Mouse (Mus musculus): ENCODE measurements around the gene Pcyt1a. TPM values are rescaled to one million over a fixed set of nuclear protein-coding genes. Genes with fewer than 3 reads are reported as not detected.

Gene Pcyt1a
- polyA plus RNA-seq (2012; rRNA removed), result 22.0 and 23.4 TPM in 2 replicates
- polyA plus RNA-seq (2014; fragmentation: Nextera tagmentation; extraction: Ambion mirVana), result 45.9 and 47.8 TPM in 2 replicates

GRCm38 (mm10) chr16:32430474-32431046, at the start of gene Pcyt1a:
Gene Pcyt1a (plus strand): TSS chr16:32430921.
- H3K4me3 ChIP-seq (replicated peaks; ENCODE audit: low read length), result peak within 1 kb of the TSS; percentile 86
- H3K36me3 ChIP-seq (ENCODE audit: control insufficient read depth, insufficient read depth, low read length), result no peaks in the 10 kb centered on the region; the same call in 1 of the 2 replicates
- no peaks in the 10 kb centered on the region for H3K27me3 ChIP-seq (ENCODE audit: control insufficient read depth, insufficient read depth, low read length)
- H3K4me1 ChIP-seq (ENCODE audit: control insufficient read depth, insufficient read depth, low read length), result peaks cover 9% of the 10 kb centered on the region
- ATAC-seq (ENCODE audit: low FRiP score, low read depth), result peak; percentile 97
- peak within 1 kb of the TSS; percentile 80 for H3K4me2 ChIP-seq (replicated peaks; ENCODE audit: low read depth, low read length, severe bottlenecking)
- H3K27ac ChIP-seq (replicated peaks; ENCODE audit: low read depth, low read length), result peak within 1 kb of the TSS; percentile 89
- 0 out of 2 replicates have a peak, but pooled peaks have one; percentile 15 for TF ChIP-seq POLR2A (IDR thresholded peaks at IDR 0.05; ENCODE audit: borderline replicate concordance, extremely low read depth, insufficient read depth, insufficient read length)
- WGBS, result 3% methylated on average over 44 of the region's 54 CpGs
- no peaks in the 10 kb centered on the region for H3K9me3 ChIP-seq (ENCODE audit: control insufficient read depth, low read length)
- peak; percentile 95 for DNase-seq (ENCODE audit: low spot score)
- peak within 1 kb of the TSS; percentile 85 for H3K9ac ChIP-seq (ENCODE audit: low read depth, low read length, severe bottlenecking)

GRCm38 (mm10) chr16:32382901-32383300, 47.8 kb upstream of the Pcyt1a start:
- no peak for TF ChIP-seq POLR2A (IDR thresholded peaks at IDR 0.05; ENCODE audit: borderline replicate concordance, extremely low read depth, insufficient read depth, insufficient read length)
- no peak overlapping the region for H3K27ac ChIP-seq (replicated peaks; ENCODE audit: low read depth, low read length)
- H3K4me1 ChIP-seq (ENCODE audit: control insufficient read depth, insufficient read depth, low read length), result no peaks in the 10 kb centered on the region
- H3K4me3 ChIP-seq (replicated peaks; ENCODE audit: low read length), result no peak overlapping the region
- H3K27me3 ChIP-seq (ENCODE audit: control insufficient read depth, insufficient read depth, low read length), result no peaks in the 10 kb centered on the region
- H3K4me2 ChIP-seq (replicated peaks; ENCODE audit: low read depth, low read length, severe bottlenecking), result no peak overlapping the region
- ATAC-seq (ENCODE audit: low FRiP score, low read depth) (no peak), DNase-seq (ENCODE audit: low spot score) (no peak)
- H3K9ac ChIP-seq (ENCODE audit: low read depth, low read length, severe bottlenecking), result no peak overlapping the region
- no peaks in the 10 kb centered on the region for H3K9me3 ChIP-seq (ENCODE audit: control insufficient read depth, low read length)
- peaks cover 86% of the 10 kb centered on the region for H3K36me3 ChIP-seq (ENCODE audit: control insufficient read depth, insufficient read depth, low read length)

GRCm38 (mm10) chr16:32384885-32385284, 45.8 kb upstream of the Pcyt1a start:
- no peak overlapping the region for H3K4me3 ChIP-seq (replicated peaks; ENCODE audit: low read length)
- no peak for TF ChIP-seq POLR2A (IDR thresholded peaks at IDR 0.05; ENCODE audit: borderline replicate concordance, extremely low read depth, insufficient read depth, insufficient read length)
- WGBS, result 81% methylated on average over 2 of the region's 2 CpGs
- DNase-seq (ENCODE audit: low spot score) (no peak), ATAC-seq (ENCODE audit: low FRiP score, low read depth) (no peak)
- no peak overlapping the region for H3K27ac ChIP-seq (replicated peaks; ENCODE audit: low read depth, low read length)
- no peaks in the 10 kb centered on the region for H3K27me3 ChIP-seq (ENCODE audit: control insufficient read depth, insufficient read depth, low read length)
- no peak overlapping the region for H3K9ac ChIP-seq (ENCODE audit: low read depth, low read length, severe bottlenecking)
- H3K4me1 ChIP-seq (ENCODE audit: control insufficient read depth, insufficient read depth, low read length), result no peaks in the 10 kb centered on the region
- H3K4me2 ChIP-seq (replicated peaks; ENCODE audit: low read depth, low read length, severe bottlenecking), result no peak overlapping the region
- peaks cover 74% of the 10 kb centered on the region for H3K36me3 ChIP-seq (ENCODE audit: control insufficient read depth, insufficient read depth, low read length)
- H3K9me3 ChIP-seq (ENCODE audit: control insufficient read depth, low read length), result no peaks in the 10 kb centered on the region

- H3K27ac ChIP-seq (replicated peaks; ENCODE audit: low read depth, low read length), result no peak overlapping the region
- H3K36me3 ChIP-seq (ENCODE audit: control insufficient read depth, insufficient read depth, low read length), result peaks cover 70% of the 10 kb centered on the region
- no peaks in the 10 kb centered on the region for H3K9me3 ChIP-seq (ENCODE audit: control insufficient read depth, low read length)
- DNase-seq (ENCODE audit: low spot score), result no peak
- no peak for TF ChIP-seq POLR2A (IDR thresholded peaks at IDR 0.05; ENCODE audit: borderline replicate concordance, extremely low read depth, insufficient read depth, insufficient read length)
- no peaks in the 10 kb centered on the region for H3K4me1 ChIP-seq (ENCODE audit: control insufficient read depth, insufficient read depth, low read length)
- 81% methylated on average over 3 of the region's 3 CpGs for WGBS
- no peak overlapping the region for H3K9ac ChIP-seq (ENCODE audit: low read depth, low read length, severe bottlenecking)
- no peak overlapping the region for H3K4me2 ChIP-seq (replicated peaks; ENCODE audit: low read depth, low read length, severe bottlenecking)
- no peaks in the 10 kb centered on the region for H3K27me3 ChIP-seq (ENCODE audit: control insufficient read depth, insufficient read depth, low read length)
- H3K4me3 ChIP-seq (replicated peaks; ENCODE audit: low read length), result no peak overlapping the region
- no peak for ATAC-seq (ENCODE audit: low FRiP score, low read depth)
These were observed 43.9 kb upstream of the Pcyt1a start for GRCm38 (mm10) chr16:32386826-32387225.

- H3K4me1 ChIP-seq (ENCODE audit: control insufficient read depth, insufficient read depth, low read length), result no peaks in the 10 kb centered on the region
- H3K9ac ChIP-seq (ENCODE audit: low read depth, low read length, severe bottlenecking), result no peak overlapping the region
- H3K4me3 ChIP-seq (replicated peaks; ENCODE audit: low read length), result no peak overlapping the region
- peaks cover 62% of the 10 kb centered on the region for H3K36me3 ChIP-seq (ENCODE audit: control insufficient read depth, insufficient read depth, low read length)
- no peak for TF ChIP-seq POLR2A (IDR thresholded peaks at IDR 0.05; ENCODE audit: borderline replicate concordance, extremely low read depth, insufficient read depth, insufficient read length)
- DNase-seq (ENCODE audit: low spot score), result no peak
- H3K4me2 ChIP-seq (replicated peaks; ENCODE audit: low read depth, low read length, severe bottlenecking), result no peak overlapping the region
- H3K9me3 ChIP-seq (ENCODE audit: control insufficient read depth, low read length), result no peaks in the 10 kb centered on the region
- no peaks in the 10 kb centered on the region for H3K27me3 ChIP-seq (ENCODE audit: control insufficient read depth, insufficient read depth, low read length)
- no peak for ATAC-seq (ENCODE audit: low FRiP score, low read depth)
- H3K27ac ChIP-seq (replicated peaks; ENCODE audit: low read depth, low read length), result no peak overlapping the region
These were observed 41.7 kb upstream of the Pcyt1a start for GRCm38 (mm10) chr16:32389049-32389448.
